Mouse (Mus musculus) C2C12 (cell line): ENCODE data around the gene Atxn3.

ENCODE experiments used
- CTCF ChIP-seq: IDR thresholded peaks from one replicate; pipeline ENCODE4 v1.5.1; 2011; ENCODE audit not compliant: control insufficient read depth, insufficient read depth, insufficient read length
- FOSL1 ChIP-seq: IDR thresholded peaks from one replicate; pipeline ENCODE4 v1.8.0; 2011; ENCODE audit warnings: mild to moderate bottlenecking, low read length; ENCODE audit not compliant: poor library complexity, insufficient read depth, severe bottlenecking
- MYOG ChIP-seq: IDR thresholded peaks from one replicate; pipeline ENCODE4 v1.6.1; 2011; ENCODE audit not compliant: control insufficient read depth, insufficient read length; ENCODE audit errors: extremely low read depth
- USF1 ChIP-seq: IDR thresholded peaks from one replicate; pipeline ENCODE4 v1.6.1; 2011; ENCODE audit warnings: low read depth, mild to moderate bottlenecking, control low read depth, moderate library complexity

DNA sequence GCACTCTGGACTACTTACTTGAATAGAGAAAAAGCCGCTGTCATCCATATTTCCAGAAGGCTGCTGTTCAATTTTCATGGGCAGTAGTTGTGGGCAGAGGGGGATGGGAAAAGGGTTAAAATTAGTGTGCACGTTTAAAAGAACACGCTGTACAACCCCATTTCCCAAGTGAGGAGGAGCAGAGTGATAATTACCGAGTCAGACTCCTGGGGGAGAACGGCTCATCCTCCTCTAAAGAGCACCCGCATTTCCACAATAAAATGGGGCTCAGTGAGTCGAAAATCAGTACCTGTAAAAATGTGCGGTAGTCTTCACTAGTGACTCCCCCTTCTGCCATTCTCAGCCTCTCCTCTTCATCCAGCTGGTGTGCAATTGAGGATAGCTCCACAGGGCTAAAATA lies 10.1 kb downstream of the Atxn3 start:
- TF ChIP-seq CTCF = no peak
- no peak for TF ChIP-seq FOSL1
- TF ChIP-seq USF1 = no peak
- TF ChIP-seq MYOG = no peak
